Mouse (Mus musculus) hindbrain, embryonic 12.5 days (tissue): ENCODE data around the gene Olfr92. TPM values are rescaled to one million over a fixed set of nuclear protein-coding genes. Genes with fewer than 3 reads are reported as not detected.
"Not testable (repeated sequence)": the region's sequence is repeated elsewhere in the genome, so short reads cannot be mapped to it uniquely, and the experiment has no call there.

Experiments used
- ATAC-seq: fragments of 200-750 bp; cut with Nextera tagmentation; 2 replicates; pipeline ENCODE4 v1.8.0; 2017; ENCODE audit warnings: moderate TSS enrichment; ENCODE audit not compliant: low FRiP score
- H3K27ac ChIP-seq: fragments of 300-500 bp; sonication (generic); 2 replicates; pipeline ENCODE4 v1.5.1; 2016; ENCODE audit warnings: mild to moderate bottlenecking
- H3K27me3 ChIP-seq: fragments of 300-500 bp; sonication (generic); 2 replicates; pipeline ENCODE4 v1.6.1; 2016; ENCODE audit warnings: mild to moderate bottlenecking
- H3K36me3 ChIP-seq: fragments of 300-500 bp; sonication (generic); 2 replicates; pipeline ENCODE4 v1.6.1; 2016; ENCODE audit warnings: mild to moderate bottlenecking
- H3K4me1 ChIP-seq: fragments of 300-500 bp; sonication (generic); 2 replicates; pipeline ENCODE4 v1.6.1; 2016
- H3K4me2 ChIP-seq: fragments of 300-500 bp; sonication (generic); replicated peaks from 2 replicates; pipeline ENCODE4 v1.6.1; 2016; ENCODE audit warnings: mild to moderate bottlenecking
- H3K4me3 ChIP-seq: fragments of 300-500 bp; sonication (generic); 2 replicates; pipeline ENCODE4 v1.5.1; 2016; ENCODE audit warnings: mild to moderate bottlenecking
- H3K9ac ChIP-seq: fragments of 300-500 bp; sonication (generic); 2 replicates; pipeline ENCODE4 v1.6.1; 2016; ENCODE audit warnings: mild to moderate bottlenecking, moderate library complexity
- H3K9me3 ChIP-seq: fragments of 300-500 bp; sonication (generic); replicated peaks from 2 replicates; pipeline ENCODE4 v1.6.1; 2016; ENCODE audit warnings: mild to moderate bottlenecking
- WGBS: fragments of 180-500 bp; shearing (Covaris S2); methylation state at CpG from one replicate; pipeline ENCODE4 v1.1.7; 2016; 5-methylcytosine and 5-hydroxymethylcytosine counted together
- polyA plus RNA-seq: library from polyadenylated mRNA; unstranded; fragments of >200 nt; fragmentation: Nextera tagmentation; extraction: Ambion mirVana; gene quantifications from 2 replicates; pipeline ENCODE4 v1.2.1, GENCODE M21; 2016

Olfr92 gene
- not detected in 2 replicates for polyA plus RNA-seq

GRCm38 (mm10) chr17:37119988-37120387 is at the start of gene Olfr92:
TSS of gene Olfr92 (minus strand) at chr17:37120088.
- Histone ChIP-seq H3K4me1 (no peaks in the 10 kb centered on the region), H3K9me3 (no peaks in the 10 kb centered on the region), H3K27me3 (no peaks in the 10 kb centered on the region), H3K36me3 (no peaks in the 10 kb centered on the region), H3K4me3 (no peak within 1 kb of the TSS), H3K4me2 (no peak within 1 kb of the TSS), H3K9ac (no peak within 1 kb of the TSS), H3K27ac (no peak within 1 kb of the TSS)
- no peak for ATAC-seq
- WGBS = 91% methylated on average over 2 of the region's 2 CpGs

- no peak for ATAC-seq
- H3K9me3 ChIP-seq = no peaks in the 10 kb centered on the region
- no peaks in the 10 kb centered on the region for H3K4me1 ChIP-seq
- H3K27me3 ChIP-seq = no peaks in the 10 kb centered on the region
- H3K4me3 ChIP-seq = no peak within 1 kb of the TSS
- no peak within 1 kb of the TSS for H3K4me2 ChIP-seq
- H3K9ac ChIP-seq = no peak within 1 kb of the TSS
- H3K36me3 ChIP-seq = no peaks in the 10 kb centered on the region
- H3K27ac ChIP-seq = no peak within 1 kb of the TSS
Measured at GRCm38 (mm10) chr17:37161394-37161793, 41.5 kb upstream of the Olfr92 start, which contains the start of gene Olfr93. TSS of gene Olfr93 (minus strand) at chr17:37161494.

DNA sequence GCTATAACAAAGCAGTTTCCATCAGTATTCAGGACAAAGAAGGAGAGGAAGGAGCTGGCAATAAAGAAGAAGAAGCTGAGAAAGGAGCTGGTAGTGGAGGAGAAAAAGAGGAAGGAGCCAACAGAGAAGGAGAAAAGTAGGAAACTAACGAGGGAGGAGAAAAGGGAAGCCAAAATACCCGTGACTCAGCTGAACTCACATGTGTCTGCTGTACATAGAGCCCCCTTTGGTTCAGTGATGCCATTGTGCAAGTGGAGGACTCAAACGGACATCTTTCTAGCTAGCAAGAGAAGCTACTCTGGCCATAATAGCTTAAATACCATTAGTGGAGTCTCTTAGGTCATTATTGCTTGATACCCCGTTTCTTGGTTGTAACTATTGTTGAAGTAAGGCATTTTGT is 11.5 kb upstream of the Olfr92 start:
- not testable (repeated sequence) for H3K36me3 ChIP-seq, H3K4me1 ChIP-seq, H3K4me3 ChIP-seq, H3K27ac ChIP-seq, ATAC-seq, H3K9ac ChIP-seq, H3K4me2 ChIP-seq, H3K9me3 ChIP-seq, H3K27me3 ChIP-seq
- 78% methylated on average over 4 of the region's 4 CpGs for WGBS

GRCm38 (mm10) chr17:37098178-37098577 is 21.7 kb downstream of the Olfr92 start, which contains the start of gene Olfr91:
TSS of gene Olfr91 (minus strand) at chr17:37098278.
- H3K27ac ChIP-seq = no peak within 1 kb of the TSS
- no peak within 1 kb of the TSS for H3K4me3 ChIP-seq
- no peak within 1 kb of the TSS for H3K4me2 ChIP-seq
- no peak within 1 kb of the TSS for H3K9ac ChIP-seq
- H3K4me1 ChIP-seq = no peaks in the 10 kb centered on the region
- H3K9me3 ChIP-seq = no peaks in the 10 kb centered on the region
- 90% methylated on average over 1 of the region's 1 CpGs for WGBS
- H3K36me3 ChIP-seq = no peaks in the 10 kb centered on the region
- no peaks in the 10 kb centered on the region for H3K27me3 ChIP-seq
- ATAC-seq = no peak

DNA sequence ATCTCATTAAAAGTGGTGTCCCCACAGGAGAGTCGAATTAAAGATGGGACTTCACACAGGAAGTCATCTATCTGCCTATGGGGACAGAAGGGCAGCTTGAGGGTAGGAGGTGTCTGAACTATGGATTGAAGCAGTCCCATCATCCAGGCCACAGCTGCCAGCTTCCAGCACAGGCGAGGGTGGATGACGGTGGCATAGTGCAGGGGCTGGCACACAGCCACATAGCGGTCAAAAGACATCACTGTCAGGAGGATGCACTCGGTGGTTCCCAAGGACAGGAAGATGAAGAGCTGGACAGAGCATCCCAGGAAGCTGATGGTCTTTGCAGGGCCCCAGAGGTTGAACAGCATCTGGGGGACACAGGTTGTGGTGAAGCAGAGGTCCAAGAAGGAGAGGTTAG is 26.6 kb downstream of the Olfr92 start:
- ATAC-seq = no peak
- no peak overlapping the region for H3K4me2 ChIP-seq
- H3K27me3 ChIP-seq = no peaks in the 10 kb centered on the region
- H3K36me3 ChIP-seq = no peaks in the 10 kb centered on the region
- no peak overlapping the region for H3K4me3 ChIP-seq
- no peak overlapping the region for H3K9ac ChIP-seq
- no peak overlapping the region for H3K27ac ChIP-seq
- 77% methylated on average over 5 of the region's 5 CpGs for WGBS
- no peaks in the 10 kb centered on the region for H3K9me3 ChIP-seq
- H3K4me1 ChIP-seq = no peaks in the 10 kb centered on the region

GRCm38 (mm10) chr17:37092198-37092597 is 27.7 kb downstream of the Olfr92 start:
- H3K4me1 ChIP-seq = no peaks in the 10 kb centered on the region
- H3K4me3 ChIP-seq = no peak overlapping the region
- ATAC-seq = no peak
- no peak overlapping the region for H3K4me2 ChIP-seq
- no peaks in the 10 kb centered on the region for H3K9me3 ChIP-seq
- no peaks in the 10 kb centered on the region for H3K27me3 ChIP-seq
- WGBS = 71% methylated on average over 1 of the region's 1 CpGs
- H3K27ac ChIP-seq = no peak overlapping the region
- H3K36me3 ChIP-seq = no peaks in the 10 kb centered on the region
- no peak overlapping the region for H3K9ac ChIP-seq

DNA sequence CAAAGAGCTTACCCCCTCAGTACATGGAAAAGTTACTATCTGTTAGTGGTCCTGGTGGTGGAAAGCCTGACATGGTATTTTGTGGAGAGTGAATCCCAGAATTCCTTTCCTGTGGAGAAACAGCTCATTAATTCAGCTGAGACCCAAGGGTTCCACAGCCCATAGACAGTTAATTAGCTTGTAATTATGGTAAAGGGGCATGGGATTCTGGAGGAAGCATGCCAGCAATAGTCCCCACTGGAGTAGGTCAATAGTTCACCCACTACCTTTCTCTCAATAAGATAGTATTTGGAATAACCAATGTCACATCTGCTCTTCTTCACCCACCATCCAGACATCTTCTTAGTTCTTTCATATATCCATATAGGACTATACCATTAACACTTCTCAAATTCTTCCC is 31.5 kb downstream of the Olfr92 start, which contains the start of gene Olfr90:
Olfr90 (minus strand) TSS at position 101 of the 400 bp plus-strand sequence.
- no peak within 1 kb of the TSS for H3K27ac ChIP-seq
- H3K9ac ChIP-seq = no peak within 1 kb of the TSS
- no peaks in the 10 kb centered on the region for H3K36me3 ChIP-seq
- H3K4me2 ChIP-seq = no peak within 1 kb of the TSS
- H3K27me3 ChIP-seq = no peaks in the 10 kb centered on the region
- no peaks in the 10 kb centered on the region for H3K9me3 ChIP-seq
- ATAC-seq = no peak
- no peaks in the 10 kb centered on the region for H3K4me1 ChIP-seq
- H3K4me3 ChIP-seq = no peak within 1 kb of the TSS

DNA sequence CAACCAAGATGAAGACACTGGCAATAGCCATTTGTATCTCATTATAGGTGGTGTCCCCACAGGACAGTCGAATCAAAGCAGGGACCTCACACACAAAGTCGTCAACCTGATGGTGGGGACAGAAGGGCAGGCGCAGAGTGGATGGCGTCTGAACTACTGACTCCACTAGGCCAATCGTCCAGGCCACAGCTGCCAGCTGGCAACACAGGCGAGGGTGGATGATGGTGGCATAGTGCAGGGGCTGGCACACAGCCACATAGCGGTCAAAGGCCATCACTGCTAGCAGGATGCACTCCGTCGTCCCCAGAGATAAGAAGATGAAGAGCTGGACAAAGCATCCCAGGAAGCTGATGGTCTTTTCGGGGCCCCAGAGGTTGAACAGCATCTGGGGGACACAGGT is 34.3 kb downstream of the Olfr92 start:
- no peak for ATAC-seq
- WGBS = 81% methylated on average over 10 of the region's 10 CpGs
- H3K9ac ChIP-seq = no peak overlapping the region
- no peak overlapping the region for H3K4me3 ChIP-seq
- no peaks in the 10 kb centered on the region for H3K4me1 ChIP-seq
- H3K4me2 ChIP-seq = no peak overlapping the region
- no peaks in the 10 kb centered on the region for H3K27me3 ChIP-seq
- H3K9me3 ChIP-seq = no peaks in the 10 kb centered on the region
- no peak overlapping the region for H3K27ac ChIP-seq
- H3K36me3 ChIP-seq = no peaks in the 10 kb centered on the region

DNA sequence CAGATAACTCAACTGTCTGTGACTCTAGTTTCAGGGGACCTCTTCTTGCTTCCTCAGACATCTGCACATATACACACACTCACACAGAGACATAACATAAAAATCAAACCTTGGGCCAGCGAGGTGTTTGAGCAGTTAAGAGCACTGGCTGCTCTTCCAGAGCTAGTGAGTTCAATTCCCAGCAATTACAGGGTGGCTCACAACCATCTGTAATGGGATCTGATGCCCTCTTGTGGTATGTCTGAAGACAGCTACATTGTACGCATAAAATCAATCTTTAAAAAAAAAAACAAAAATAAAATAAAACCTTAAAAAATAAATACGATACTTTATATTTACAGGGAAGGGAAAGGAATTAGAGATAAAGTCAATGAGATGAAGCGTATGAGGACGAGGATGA is 35.3 kb downstream of the Olfr92 start:
- Histone ChIP-seq H3K4me2 (no peak overlapping the region), H3K27me3 (no peaks in the 10 kb centered on the region), H3K4me3 (no peak overlapping the region), H3K9me3 (no peaks in the 10 kb centered on the region), H3K27ac (no peak overlapping the region), H3K36me3 (no peaks in the 10 kb centered on the region), H3K4me1 (no peaks in the 10 kb centered on the region), H3K9ac (no peak overlapping the region)
- ATAC-seq = no peak
- WGBS = 72% methylated on average over 5 of the region's 5 CpGs

DNA sequence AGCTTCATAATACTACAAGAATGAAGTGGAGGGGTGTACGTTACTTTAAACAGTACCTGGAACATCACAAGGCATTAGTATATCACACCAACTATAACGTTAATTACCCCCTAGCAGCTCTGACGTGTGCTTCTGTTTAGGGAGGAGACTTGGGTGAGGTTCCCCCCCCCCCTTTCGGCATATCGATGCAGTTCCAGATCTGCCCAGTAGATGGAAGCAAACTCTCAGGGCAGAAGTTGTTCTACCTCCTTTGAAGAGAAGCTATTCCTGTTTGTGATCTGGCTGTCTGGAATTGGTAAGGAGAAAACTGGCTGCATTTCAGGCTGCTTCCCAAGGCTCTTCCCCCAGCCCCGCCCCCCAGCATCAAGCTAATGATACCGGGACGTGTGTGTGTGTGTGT is 36.6 kb downstream of the Olfr92 start:
- Histone ChIP-seq H3K9me3 (no peaks in the 10 kb centered on the region), H3K36me3 (no peaks in the 10 kb centered on the region), H3K4me2 (no peak overlapping the region), H3K9ac (no peak overlapping the region), H3K27me3 (no peaks in the 10 kb centered on the region), H3K4me3 (no peak overlapping the region), H3K27ac (no peak overlapping the region), H3K4me1 (peaks cover 10% of the 10 kb centered on the region)
- WGBS = 4% methylated on average over 8 of the region's 8 CpGs
- peak; percentile 64 for ATAC-seq

GRCm38 (mm10) chr17:37081659-37082058 is 38.2 kb downstream of the Olfr92 start:
- 87% methylated on average over 4 of the region's 4 CpGs for WGBS

GRCm38 (mm10) chr17:37080119-37080518 is 39.8 kb downstream of the Olfr92 start:
- H3K4me3 ChIP-seq = no peak overlapping the region
- H3K27ac ChIP-seq = no peak overlapping the region
- H3K9me3 ChIP-seq = no peaks in the 10 kb centered on the region
- 18% methylated on average over 5 of the region's 5 CpGs for WGBS
- H3K4me2 ChIP-seq = no peak overlapping the region
- H3K9ac ChIP-seq = no peak overlapping the region
- H3K27me3 ChIP-seq = no peaks in the 10 kb centered on the region
- H3K4me1 ChIP-seq = peaks cover 12% of the 10 kb centered on the region
- no peak for ATAC-seq
- peaks cover 19% of the 10 kb centered on the region for H3K36me3 ChIP-seq

More at GRCm38 (mm10) chr17:37081659-37082058, 38.2 kb downstream of the Olfr92 start:
- no peaks in the 10 kb centered on the region for H3K27me3 ChIP-seq
- peaks cover 3% of the 10 kb centered on the region; the same call in 1 of the 2 replicates for H3K36me3 ChIP-seq
- no peak overlapping the region for H3K9ac ChIP-seq
- no peak overlapping the region for H3K4me3 ChIP-seq
- H3K27ac ChIP-seq = no peak overlapping the region
- no peaks in the 10 kb centered on the region for H3K9me3 ChIP-seq
- H3K4me2 ChIP-seq = no peak overlapping the region
- no peak for ATAC-seq
- H3K4me1 ChIP-seq = peaks cover 12% of the 10 kb centered on the region

DNA sequence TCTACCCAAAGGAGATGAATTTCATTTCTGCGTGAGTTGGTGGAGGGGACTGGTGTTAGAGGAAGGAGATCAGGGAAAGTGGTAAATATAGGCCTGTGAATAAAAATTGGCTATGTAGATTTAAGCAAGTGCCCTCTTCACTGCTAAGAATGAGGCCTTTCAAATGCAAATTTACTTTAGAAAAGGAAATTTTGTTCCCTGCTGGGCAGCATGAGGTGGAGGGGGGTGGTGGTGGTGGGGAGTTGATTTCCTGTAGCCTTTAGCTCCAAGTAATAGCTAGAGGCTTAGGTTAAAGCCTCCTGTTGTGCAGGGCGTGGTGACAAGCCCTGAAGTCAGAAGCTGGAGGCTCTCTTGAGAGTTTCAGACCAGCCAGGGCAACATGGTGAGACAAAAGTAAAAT is 40.9 kb downstream of the Olfr92 start:
- 4% methylated on average over 2 of the region's 2 CpGs for WGBS
- Histone ChIP-seq H3K27me3 (no peaks in the 10 kb centered on the region), H3K9ac (no peak overlapping the region; the same call in 1 of the 2 replicates), H3K4me2 (peak overlapping the region; percentile 19; the same call in 1 of the 2 replicates), H3K4me1 (peaks cover 12% of the 10 kb centered on the region), H3K36me3 (peaks cover 30% of the 10 kb centered on the region), H3K4me3 (no peak overlapping the region), H3K9me3 (no peaks in the 10 kb centered on the region), H3K27ac (no peak overlapping the region)
- peak; percentile 45; the same call in 1 of the 2 replicates for ATAC-seq
